Mouse (Mus musculus) gastrocnemius, postnatal 25 days (tissue): Measurements from ENCODE around the gene Slc27a3. TPM values are rescaled to one million over a fixed set of nuclear protein-coding genes. Genes with fewer than 3 reads are reported as not detected.

Experiments used
- DNase-seq: peaks from one replicate; pipeline ENCODE4 v3.0.0; 2022
- total RNA-seq, 2 experiments: library from RNA; stranded (reverse); gene quantifications; 1 replicate in 1 of 2; 2 replicates in 1 of 2; pipeline ENCODE4 v1.2.3; 2021

The Slc27a3 gene
- total RNA-seq, 2 experiments from 2014 or later: 1.5 to 1.7 TPM

- DNase-seq: no peak
Measured at GRCm38 (mm10) chr3:90340177-90340576, 49.6 kb downstream of the Slc27a3 start.

DNA sequence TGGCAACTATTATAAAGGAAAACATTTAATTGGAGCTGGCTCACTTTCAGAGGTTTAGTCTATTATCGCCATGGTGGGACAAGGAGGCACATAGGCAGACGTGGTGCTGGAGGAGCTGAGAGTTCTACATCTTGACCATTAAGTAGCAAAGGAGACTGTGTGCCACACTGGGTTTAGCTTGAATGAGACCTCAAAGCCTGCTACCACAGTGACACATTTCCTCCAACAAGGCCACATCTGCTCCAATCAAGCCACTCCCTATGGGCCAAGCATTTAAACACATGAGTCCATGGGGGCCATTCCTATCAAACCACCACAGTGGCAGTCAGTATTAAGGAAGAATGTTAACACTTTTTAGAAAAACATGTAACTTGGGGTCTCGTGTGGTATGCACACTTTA, 51.5 kb downstream of the Slc27a3 start:
- no peak for DNase-seq

DNA sequence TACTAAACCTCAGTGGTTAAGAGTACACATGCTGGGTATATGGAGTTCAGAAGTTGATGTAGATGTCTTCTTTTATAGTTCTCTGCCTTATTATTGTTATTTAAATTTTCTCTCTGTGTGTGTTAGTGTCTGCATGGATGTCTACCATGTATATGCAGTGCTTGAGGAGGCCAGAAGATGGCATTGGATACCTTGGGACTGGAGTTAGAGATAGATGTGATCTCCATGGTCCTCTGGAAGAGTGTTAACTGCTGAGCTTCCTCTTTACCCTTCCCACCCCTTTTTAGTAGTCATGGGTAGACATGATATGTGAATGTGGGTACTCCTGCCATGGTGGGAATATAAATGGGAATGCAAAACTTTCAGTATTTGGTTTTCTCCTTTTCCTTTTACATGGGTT, 54.2 kb downstream of the Slc27a3 start:
- no peak for DNase-seq

Other genes with a start within 250 kb of the Slc27a3 start
- 100 to 1,000 TPM; 823 to 860 TPM for gene Rps27, start 176.3 kb downstream of the Slc27a3 start, total RNA-seq
- 1 to 10 TPM; 7.1 to 8.8 TPM for gene Rab13, start 176.2 kb downstream of the Slc27a3 start, total RNA-seq
- 10 to 100 TPM; 54.3 to 56.9 TPM for gene Jtb, start 158.3 kb downstream of the Slc27a3 start, total RNA-seq
- under 1 TPM in 1 of 2 experiments, not detected in 1; 0.35 TPM for gene Creb3l4, start 146.4 kb downstream of the Slc27a3 start, total RNA-seq
- gene Slc39a1, start 141.8 kb downstream of the Slc27a3 start, total RNA-seq: 10 to 100 TPM; 49.6 to 54.7 TPM
- gene Crtc2, start 135.8 kb downstream of the Slc27a3 start, total RNA-seq: 10 to 100 TPM; 13.9 to 16.9 TPM
- gene Dennd4b, start 124.8 kb downstream of the Slc27a3 start, total RNA-seq: 10 to 100 TPM; 71.3 to 76.9 TPM
- gene Gatad2b, start 96.8 kb downstream of the Slc27a3 start, total RNA-seq: 10 to 100 TPM; 37.2 to 40.0 TPM
- 10 to 100 TPM; 14.5 to 15.9 TPM for gene Ints3, start 43.7 kb upstream of the Slc27a3 start, total RNA-seq
- 10 to 100 TPM in 1 of 2 experiments, 1 to 10 TPM in 1; 7.7 to 10.8 TPM for gene Npr1, start 75.9 kb upstream of the Slc27a3 start, total RNA-seq
- gene Ilf2, start 86.2 kb upstream of the Slc27a3 start, total RNA-seq: 10 to 100 TPM; 23.4 to 25.6 TPM
- 10 to 100 TPM; 57.4 to 60.0 TPM for gene Snapin, start 101.1 kb upstream of the Slc27a3 start, total RNA-seq
- gene Chtop, start 119.6 kb upstream of the Slc27a3 start, total RNA-seq: 10 to 100 TPM; 86.0 to 86.1 TPM
- gene S100a1, start 124.5 kb upstream of the Slc27a3 start, total RNA-seq: 100 to 1,000 TPM; 112 to 150 TPM
- 10 to 100 TPM in 1 of 2 experiments, 1 to 10 TPM in 1; 9.5 to 16.8 TPM for gene S100a13, start 124.5 kb upstream of the Slc27a3 start, total RNA-seq
- under 1 TPM; 0.29 to 0.67 TPM for gene S100a14, start 136.9 kb upstream of the Slc27a3 start, total RNA-seq
- gene S100a16, start 147.3 kb upstream of the Slc27a3 start, total RNA-seq: 10 to 100 TPM; 62.7 to 69.8 TPM
- not detected for gene S100a3, start 170.6 kb upstream of the Slc27a3 start, total RNA-seq
- gene S100a2, start 200.3 kb upstream of the Slc27a3 start, total RNA-seq: not detected
- gene Gm42674, start 212.0 kb upstream of the Slc27a3 start, total RNA-seq: not detected
- gene S100a4, start 213.8 kb upstream of the Slc27a3 start, total RNA-seq: 10 to 100 TPM; 11.3 to 23.2 TPM
- not detected for gene S100a5, start 218.6 kb upstream of the Slc27a3 start, total RNA-seq
- 100 to 1,000 TPM in 1 of 2 experiments, 10 to 100 TPM in 1; 65.8 to 112 TPM for gene S100a6, start 222.9 kb upstream of the Slc27a3 start, total RNA-seq